Mouse (Mus musculus): Measurements from ENCODE around the gene Wdr19.
A peak's percentile ranks its signal among the peaks of the same experiment; 100 is the strongest.
"Not testable (repeated sequence)": the region's sequence is repeated elsewhere in the genome, so short reads cannot be mapped to it uniquely, and the experiment has no call there.

The Wdr19 gene

DNA sequence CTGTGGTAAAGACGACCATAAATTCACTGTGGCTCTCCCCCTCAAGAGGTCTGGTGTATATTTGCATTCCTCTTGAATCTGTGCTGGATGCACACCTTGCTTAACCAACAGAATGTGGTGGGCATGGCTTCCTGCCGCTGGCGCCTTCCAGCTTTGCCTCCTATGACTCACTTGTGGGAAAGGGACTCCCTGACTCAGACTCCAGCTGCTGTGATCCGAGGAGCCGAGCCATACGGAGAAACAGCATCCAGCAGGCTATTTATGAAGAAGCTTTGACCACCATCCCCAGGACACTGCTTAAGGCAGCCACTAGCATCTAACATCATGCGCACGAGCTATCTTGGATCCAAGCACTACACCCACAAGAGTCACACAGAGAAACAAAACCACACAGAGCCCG lies 5.1 kb upstream of the Wdr19 start:
- DNase-seq, result no peak

DNA sequence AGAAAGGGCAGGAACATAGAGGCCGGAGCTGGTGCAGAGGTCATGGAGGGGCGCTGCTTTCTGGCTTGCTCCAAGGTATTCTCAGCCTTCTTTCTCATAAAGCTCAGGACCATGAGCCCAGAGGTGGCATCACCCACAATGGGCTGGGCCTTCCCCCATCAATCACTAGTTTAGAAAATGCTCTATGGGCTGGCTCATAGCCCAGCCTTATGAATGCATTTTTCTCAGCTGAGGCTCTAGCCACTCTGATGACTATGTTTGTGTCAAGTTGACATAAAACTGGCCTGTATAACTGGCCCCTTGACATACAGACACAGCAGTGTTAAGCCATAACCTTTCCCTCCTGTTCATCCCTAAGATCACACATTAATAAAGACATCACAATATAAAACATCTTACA lies 5.2 kb downstream of the Wdr19 start:
- no peak for DNase-seq

DNA sequence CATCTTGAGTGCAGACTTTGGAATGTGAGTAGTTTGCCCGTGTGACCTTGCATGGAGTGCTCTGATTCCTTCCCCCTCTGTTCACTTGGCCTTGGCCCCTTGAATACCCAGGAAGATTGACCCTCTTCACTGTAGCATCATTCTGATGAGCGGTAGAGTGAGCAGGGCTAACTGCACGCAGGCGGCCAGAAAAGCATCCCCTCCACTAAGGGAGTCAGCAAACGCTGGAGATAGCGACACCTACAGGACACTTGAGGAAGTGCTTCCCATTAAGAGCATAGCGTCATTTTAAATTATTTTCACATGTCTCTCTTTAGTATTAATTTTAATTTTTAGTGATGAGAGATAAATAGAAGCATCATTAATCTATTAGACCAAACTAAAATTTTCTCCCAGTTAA lies 13.8 kb downstream of the Wdr19 start:
- peak; percentile 18 to 19 for DNase-seq

DNA sequence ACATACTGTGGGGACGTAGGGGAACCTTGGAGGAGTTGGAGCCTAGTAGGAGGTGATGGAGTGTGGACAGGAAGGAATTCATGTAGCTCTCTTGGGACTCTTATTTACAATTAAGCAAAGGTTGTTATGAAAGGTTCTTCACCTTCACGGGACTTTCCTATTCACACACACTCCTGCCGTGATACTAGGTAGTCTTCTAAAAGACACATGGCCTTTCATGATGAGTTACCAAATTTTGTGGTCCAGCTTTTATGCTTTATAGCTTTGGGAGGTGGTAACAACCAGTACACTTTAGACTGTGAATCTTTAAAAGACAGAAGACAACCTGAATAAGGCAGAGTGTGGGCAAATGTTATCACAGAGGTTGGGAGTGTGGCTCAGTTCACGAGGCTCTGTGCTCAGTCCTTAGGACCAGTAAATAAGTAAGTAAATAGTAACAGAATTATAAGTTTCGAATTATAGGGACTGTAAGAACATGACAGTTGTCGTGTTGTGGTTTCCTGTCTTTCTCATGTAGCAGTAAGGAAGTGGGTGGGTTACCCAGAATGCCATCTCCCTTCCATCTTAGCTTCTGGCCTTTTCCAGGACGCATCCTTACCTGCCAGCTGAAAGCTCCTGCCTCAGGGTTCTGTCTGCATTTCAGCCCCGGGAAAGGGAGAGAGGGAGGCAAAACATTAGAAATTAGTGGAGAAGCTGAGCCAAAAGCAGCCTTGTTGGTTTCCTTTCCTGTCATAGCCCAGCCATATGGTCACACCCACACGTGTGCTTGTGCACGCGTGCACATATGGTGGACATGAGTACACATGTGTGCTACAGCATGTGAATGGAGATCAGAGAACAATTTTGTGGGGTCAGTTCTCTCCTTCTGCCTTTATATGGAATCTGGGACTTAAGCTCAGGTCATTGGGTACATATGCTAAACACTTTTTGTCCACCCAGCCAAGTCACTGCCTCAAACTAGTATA lies 18.1 kb downstream of the Wdr19 start:
- peak in 1 of 2 experiments; percentile 11 for DNase-seq

DNA sequence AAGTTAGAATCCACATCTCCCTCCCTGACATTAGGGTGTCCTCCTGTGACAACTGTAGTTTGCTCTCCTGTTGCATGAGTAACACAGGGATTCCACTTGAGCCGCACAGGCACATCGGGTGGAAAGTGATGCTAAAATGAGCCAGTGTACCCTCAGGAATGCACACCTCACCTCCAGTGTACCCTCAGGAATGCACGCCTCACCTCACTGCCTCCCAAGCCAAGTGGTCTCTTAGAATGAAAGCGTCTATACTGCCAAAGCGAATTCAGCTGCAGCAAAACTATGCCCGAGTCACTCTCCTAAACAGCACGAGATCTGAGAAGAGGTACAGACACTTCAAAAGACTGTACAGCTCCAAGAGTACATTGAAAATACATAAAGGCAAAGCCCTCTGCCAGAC lies 21.5 kb downstream of the Wdr19 start:
- no peak for DNase-seq

DNA sequence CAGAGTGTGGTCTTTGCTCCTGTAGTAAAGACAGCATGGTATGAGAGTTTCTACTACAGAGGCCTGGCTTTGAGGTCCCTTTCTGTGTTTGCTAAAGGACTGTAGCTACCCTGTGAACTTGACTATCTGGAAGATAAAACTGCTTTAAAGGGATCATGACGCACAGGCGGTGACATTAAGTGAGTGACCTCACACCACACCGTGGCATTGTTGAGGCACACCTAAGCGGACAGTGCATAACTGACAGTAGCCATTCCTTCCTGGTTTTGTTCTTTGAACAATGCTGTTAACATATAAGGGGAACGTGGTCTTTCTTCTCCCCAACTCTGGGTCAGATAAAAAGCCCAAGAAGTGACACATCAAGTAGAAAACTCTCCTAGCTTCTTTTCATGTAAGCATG lies 24.6 kb downstream of the Wdr19 start:
- DNase-seq, result no peak

DNA sequence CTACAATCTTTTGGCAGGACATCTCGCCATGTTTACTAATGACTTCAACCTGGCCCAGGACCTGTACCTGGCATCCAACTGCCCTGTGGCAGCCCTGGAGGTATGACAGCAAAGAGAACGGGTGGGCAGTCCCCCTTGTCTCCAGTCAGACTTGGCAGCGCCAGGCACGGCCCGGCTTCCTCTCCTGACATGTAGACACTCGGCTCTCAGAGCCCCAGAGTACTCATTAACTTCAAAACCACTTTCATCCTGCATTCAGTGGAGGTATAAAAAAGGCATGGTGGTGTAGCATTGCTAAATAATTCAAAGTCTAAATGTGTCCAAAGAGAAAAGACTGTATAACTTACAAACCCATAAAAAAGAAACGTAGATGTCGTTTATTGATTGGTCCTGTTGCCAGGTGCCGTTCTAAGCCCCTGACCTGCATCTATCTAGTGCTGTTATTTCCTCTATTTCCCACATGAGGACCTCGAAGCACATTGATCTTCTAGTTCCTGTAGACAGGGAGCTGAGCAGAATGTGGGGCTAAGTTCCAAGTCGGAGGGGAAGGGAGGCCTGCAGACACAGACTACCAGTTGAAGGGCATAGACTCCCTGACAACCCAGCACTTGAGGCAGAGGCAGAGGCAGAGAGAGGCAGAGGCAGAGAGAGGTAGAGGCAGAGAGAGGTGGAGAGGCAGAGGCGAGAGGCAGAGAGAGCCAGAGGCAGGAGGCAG lies 31.9 kb downstream of the Wdr19 start:
- no peak for DNase-seq

DNA sequence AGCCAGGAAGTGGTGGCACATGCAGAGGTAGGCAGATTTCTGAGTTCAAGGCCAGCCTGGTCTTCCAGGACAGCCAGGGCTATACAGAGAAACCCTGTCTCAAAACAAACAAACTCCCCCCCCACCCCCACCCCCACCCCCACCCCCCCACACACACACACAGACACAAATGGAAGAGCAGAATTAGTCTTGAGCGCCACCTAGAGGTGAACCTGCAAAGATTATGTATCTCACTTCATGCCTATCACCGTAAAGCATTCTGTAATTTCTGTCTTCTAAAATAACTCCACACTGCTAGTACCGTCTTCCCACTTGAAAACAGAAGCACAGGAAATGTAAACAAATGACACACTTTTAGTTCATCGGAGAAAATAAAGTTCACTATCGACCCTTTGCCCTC lies 43.2 kb downstream of the Wdr19 start:
- peak; percentile 6 to 13 for DNase-seq

DNA sequence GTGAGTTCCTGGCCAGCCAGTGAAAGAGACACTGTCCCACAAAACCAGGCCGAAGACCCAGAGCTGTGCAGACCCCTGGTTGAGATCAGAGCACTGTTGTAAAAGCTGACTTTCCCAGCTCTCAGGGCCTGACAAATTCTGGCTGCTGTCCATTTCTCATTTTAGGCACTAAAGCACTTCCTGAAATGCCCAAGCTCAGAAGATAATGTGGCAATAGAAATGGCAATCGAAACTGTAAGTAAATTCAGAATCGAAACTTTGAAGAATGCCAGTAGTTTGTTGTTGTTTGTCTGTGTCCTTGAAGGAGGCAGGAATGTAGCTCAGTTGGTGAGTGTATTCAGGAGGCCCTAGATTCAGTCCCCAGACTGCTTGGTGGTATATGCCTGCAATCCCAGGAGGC lies 47.8 kb downstream of the Wdr19 start:
- DNase-seq, result no peak

DNA sequence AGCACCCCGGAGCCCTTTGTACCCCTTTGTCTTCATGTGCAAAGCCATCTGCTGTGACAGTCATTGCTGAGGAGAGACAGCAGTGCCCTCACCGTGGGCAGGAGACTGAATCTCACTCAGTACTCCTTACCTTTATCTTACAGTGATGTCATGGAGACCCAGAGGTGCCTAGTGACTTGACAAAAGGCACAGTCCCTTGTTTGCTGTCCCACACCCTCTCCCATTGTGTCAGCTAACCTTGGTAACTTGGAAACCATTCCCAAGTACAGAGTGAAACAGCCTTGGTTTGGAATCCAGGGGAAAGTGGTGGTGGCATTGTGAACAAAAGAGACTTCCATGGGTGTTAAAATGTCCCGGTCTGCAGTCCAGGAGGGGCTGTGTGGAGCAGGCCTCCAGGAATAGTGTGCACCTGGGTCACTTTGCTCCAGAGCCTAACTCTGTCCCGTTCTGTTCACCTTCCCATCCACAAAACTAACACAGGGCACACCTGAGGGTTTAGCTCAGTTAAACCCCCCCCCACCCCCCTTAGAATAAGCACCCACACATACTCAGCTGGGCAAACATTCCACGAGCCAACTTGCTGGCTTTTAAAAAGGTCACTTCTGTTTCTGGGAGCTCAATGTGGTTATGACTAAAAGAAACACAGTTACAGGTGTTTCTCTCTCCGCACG lies 50.8 kb downstream of the Wdr19 start:
- no peak for DNase-seq

DNA sequence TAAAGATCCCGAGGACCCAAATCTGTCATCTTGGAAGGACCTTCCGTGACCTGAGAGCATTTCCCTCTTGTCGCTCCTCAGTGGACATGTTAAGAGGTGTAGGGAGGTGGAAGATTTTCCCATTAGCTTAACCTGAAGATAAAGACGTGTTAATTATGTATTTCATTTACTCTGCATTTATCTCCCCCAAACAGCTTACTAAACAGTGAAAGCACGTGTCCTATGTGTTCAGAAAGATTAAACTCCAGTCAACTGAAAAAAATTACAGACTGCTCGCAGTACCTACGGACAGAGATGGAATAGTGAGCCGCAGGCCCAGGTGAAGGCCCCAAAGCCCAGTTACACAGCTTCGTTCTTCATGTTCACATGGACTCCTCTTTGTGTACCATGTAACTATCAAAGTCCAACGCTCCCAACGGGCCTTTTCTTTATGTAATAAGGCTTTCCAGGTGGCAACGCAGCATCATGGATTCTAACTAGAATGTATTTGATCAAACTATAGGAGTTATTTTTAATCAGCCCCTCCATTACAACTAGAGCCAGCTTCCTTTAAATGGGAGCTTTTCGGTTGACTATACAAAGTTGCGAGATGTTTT lies 58.5 kb downstream of the Wdr19 start:
- DNase-seq, result no peak

DNA sequence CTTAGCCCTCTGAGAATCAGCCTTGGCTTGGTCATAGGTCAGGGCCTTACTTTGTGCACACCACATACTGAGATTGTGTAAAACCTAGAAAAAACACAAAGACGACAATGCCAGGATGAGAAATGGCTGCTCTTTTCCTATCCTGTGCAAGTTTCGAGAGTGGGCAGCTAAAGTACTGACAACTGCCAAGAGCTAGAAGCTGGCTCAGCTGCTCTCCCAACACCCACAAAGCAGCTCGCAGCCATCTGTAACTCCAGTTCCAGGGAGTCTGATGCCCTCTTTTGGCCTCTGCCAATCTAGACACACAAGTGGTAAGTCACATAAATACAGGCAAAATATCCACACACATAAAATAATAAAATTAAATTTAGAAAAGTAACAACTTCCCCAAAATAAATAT lies 74.5 kb downstream of the Wdr19 start:
- no peak for DNase-seq

DNA sequence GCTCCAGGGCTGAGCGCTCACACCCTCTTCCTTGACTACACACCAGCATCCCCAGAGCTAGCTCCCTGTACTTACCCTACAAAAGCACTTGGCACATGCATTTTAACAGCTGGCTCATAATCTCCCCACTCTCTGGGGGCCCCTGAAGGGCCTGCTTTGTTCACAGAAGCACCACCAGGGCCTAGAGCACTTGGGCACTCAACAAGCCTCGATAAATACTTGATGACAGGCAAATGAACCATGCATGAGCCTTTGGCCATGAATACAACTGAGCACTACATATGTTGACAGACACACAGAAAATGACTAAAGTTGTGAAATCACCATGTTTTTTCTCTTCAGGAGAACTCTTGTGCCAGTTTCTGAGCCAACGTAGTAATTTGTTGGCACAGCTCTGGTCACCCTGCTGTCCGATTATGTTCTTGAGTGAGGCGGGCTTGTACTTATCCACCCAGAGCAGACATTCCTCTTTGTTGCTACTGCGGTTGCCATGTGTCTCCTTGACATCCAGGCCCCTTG lies 79.7 kb downstream of the Wdr19 start:
- no peak for DNase-seq

DNA sequence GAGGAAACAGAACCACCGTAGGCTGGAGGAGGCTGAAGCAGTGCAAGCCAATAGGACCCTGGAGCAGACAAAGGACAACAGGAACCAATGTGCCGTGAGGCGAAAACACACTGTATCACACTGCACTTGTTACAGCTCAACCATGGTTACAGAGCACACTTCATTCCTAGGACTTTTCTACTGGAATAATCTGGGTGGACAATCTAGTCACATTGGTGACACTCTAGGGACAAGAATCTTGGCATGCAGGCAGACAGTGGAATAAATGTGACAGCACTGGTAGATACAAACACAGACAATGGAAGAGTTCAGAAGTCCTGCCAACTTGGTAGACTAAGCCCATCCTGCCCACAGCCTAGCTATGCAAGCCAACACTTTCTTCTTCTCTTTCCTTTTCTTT lies 81.7 kb downstream of the Wdr19 start:
- DNase-seq, result no peak

DNA sequence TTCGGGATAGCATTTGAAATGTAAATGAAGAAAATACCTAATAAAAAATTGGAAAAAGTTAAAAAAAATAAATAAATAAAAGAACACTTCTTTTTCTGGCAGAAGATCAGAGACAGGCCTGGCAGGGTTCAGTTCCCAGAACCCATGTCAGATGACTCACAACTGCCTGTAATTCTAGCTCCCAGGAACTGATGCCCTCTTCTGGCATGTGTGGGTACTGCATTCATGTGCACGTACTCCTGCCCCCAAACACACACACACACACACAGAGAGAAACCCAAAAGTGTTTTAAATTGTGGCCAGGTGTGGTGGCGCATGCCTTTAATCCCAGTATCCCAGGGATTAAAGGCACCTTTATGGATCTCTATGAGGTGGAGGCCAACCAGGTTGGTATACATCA lies 84.7 kb downstream of the Wdr19 start:
- peak; percentile 30 to 38 for DNase-seq

DNA sequence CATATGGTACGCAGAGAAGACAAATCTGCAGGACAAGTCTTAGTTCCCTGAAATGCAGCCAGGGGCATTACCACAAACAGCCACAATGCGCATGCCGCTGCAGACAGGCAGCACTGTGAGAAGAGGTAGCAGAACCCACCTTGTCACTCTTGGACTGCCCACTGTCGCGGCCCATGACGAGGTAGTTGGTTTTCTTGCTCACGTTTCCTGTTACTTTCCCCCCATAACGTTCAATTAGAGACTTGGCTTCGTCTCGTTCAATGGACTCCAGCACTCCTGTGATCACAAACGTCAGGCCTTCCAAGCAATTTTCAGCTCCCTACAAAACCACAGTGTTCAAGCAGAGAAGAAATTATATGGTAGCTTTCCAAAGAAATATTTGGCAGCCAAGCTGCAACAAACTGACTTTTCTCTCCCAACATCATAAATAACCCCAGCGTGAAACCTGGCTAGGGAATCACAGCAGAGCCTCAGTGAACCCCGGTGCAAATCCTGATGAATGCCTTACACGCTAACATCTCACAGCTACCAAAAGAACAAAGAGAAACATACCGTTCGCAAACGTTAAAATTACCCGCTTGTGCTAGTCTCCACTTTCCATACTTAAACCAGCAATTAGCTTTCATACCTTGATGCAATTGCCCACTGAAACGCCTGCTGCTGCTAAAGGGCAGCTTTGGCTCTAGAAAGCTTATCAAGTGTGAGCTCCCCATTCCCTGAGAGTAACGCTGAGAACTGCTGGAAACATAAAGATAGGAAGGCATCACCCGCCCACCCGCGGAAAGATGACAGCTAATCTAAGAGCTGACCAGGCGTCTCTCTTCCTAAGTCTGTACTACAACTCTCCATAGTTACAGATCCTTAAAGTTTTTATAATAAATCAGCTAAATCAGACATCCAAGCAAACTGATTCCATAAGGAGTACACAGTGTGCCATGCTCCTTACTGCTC lies 88.5 kb downstream of the Wdr19 start:
- no peak for DNase-seq

DNA sequence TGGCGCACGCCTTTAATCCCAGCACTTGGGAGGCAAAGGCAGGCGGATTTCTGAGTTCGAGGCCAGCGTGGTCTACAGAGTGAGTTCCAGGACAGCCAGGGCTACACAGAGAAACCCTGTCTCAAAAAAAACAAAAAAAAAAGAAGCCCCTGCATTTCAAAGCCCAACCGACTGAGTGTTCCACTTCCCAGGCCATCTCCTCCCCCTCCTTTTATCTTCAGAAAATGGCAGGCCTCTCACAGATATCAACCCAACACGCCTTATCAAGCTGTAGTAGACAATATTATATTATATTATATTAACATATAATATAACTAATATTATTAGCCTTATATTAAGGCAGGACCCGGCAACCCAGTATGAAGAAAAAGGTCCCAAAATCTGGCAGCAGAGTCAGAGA lies 89.5 kb downstream of the Wdr19 start:
- not testable (repeated sequence) for DNase-seq

DNA sequence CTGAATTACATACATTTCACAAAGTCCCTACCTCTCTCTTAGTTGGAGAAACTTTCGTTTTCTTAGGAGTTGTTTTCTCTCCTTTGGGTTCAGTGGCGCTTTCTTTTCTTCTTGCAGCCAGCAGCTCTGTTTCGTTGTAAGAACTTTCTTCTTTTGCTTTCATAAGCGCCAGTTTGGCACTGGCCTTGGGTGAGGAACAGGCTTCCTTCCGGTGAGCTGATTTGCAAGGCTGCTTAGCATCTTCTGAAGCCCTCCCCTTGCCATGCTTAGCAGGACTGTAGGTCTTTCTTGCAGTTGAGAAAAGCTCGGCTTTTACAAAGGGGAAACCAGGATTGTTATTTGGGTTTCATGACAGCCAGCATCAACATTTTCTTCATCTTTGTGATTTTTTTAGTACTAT lies 94.1 kb downstream of the Wdr19 start:
- no peak for DNase-seq

DNA sequence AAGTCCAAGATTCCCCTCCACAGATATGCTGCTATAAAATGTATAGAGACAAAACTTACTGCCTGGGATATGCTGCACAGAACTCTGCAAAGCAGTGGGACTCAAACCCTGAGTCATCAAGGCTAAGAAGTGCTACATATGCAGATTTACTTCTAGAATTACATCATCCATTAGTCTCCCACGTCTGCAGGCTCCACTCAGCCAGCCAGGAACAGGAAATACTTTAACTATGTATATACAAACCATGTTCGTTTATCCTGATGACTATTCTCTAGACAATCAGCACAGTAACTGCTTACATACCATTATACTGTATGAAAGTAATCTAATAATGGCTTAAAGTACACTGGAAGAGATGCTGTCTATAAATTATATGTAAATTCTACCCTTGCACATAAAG lies 94.8 kb downstream of the Wdr19 start:
- DNase-seq, result no peak

DNA sequence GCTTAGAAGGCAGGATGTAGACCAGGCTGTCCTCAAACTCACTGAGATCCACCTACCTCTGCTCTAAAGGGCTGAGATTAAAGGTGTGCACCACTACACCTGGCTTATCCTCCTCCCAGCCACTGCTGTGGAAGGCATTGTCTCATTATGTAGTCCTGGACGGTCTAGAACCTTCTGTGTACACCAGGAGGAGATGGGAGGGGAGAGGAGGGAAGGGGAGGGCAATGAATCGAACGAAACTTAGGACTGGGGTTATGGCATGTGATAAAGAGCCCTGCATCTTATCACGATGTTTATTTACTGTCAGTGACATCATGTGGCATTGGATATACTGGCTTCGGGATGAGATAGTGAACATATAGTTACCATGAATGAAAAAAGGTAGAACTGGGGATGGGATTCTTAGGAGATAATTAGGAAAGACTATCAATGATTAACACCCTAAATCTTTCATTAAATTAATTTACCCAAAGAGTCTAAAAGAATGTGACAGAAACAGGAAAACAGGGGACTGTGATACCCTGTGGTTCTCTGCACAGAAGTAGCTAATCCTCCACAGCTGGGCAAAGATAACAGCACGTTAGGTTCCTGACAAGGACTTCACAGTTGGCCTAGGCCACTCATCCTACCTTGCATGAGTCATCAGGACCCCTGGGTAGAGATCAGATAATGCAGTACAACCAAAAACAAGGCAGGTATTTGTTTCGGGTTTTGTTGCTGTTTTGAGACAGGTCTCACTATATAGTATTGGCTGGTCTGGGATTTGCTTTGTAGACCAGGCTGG lies 98.9 kb downstream of the Wdr19 start:
- no peak for DNase-seq

DNA sequence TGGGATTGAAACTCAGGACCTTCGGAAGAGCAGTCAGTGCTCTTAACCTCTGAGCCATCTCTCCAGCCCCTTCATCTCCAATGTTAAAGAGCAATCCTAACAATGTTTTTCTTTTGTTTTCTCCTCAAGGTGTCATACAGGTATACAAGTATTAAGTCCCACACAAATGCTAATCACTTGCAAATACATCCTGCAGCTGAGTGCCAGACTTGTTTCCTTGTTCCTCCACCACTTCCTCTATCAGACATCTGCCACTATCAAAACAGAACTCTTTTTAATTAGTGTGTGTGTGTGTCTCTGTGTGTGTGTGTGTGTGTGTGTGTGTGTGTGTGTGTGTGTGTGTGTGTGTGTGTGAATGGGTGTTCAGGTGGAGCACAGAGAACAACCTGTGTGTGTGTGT lies 100.1 kb downstream of the Wdr19 start:
- DNase-seq, result not testable (repeated sequence)
